Mouse (Mus musculus) brown adipose tissue, adult 24 weeks (tissue): ENCODE results near the gene Fgf12. TPM values are rescaled to one million over a fixed set of nuclear protein-coding genes. Genes with fewer than 3 reads are reported as not detected.

Source experiments
- H3K27ac ChIP-seq: fragments of 200-500 bp; replicated peaks from 2 replicates; pipeline ENCODE4 v1.5.1; 2012; ENCODE audit warnings: low read depth, mild to moderate bottlenecking, low read length
- H3K4me1 ChIP-seq: fragments of 200-500 bp; 2 replicates; pipeline ENCODE4 v1.6.1; 2012; ENCODE audit warnings: low read length, mixed read lengths; ENCODE audit not compliant: control insufficient read depth, insufficient read depth, insufficient read length
- H3K4me3 ChIP-seq: fragments of 200-500 bp; 2 replicates; pipeline ENCODE4 v1.5.1; 2012; ENCODE audit warnings: low read depth, mild to moderate bottlenecking, low read length, moderate library complexity; ENCODE audit not compliant: insufficient read depth
- polyA plus RNA-seq: library from polyadenylated mRNA; stranded (reverse); fragments of >200 nt; gene quantifications from 2 replicates; pipeline ENCODE4 v1.2.4, GENCODE M21; 2012; ENCODE audit not compliant: missing spikeins, insufficient read depth, insufficient read length

Fgf12 gene
- polyA plus RNA-seq, 1 experiment, result not detected

- Histone ChIP-seq H3K4me1 (no peaks in the 10 kb centered on the region), H3K4me3 (no peak overlapping the region), H3K27ac (no peak overlapping the region)
Observed at GRCm38 (mm10) chr16:28564716-28565217, 188.1 kb downstream of the Fgf12 start.

GRCm38 (mm10) chr16:28564075-28564715 is 188.7 kb downstream of the Fgf12 start:
- Histone ChIP-seq H3K4me1 (no peaks in the 10 kb centered on the region), H3K27ac (no peak overlapping the region), H3K4me3 (no peak overlapping the region)

- no peak overlapping the region for H3K4me3 ChIP-seq
- H3K4me1 ChIP-seq, result no peaks in the 10 kb centered on the region
- no peak overlapping the region for H3K27ac ChIP-seq
Observed at GRCm38 (mm10) chr16:28562847-28563246, 190.0 kb downstream of the Fgf12 start.

GRCm38 (mm10) chr16:28555219-28555618 is 197.6 kb downstream of the Fgf12 start:
- Histone ChIP-seq H3K4me3 (no peak overlapping the region), H3K27ac (no peak overlapping the region), H3K4me1 (no peaks in the 10 kb centered on the region)

- no peak overlapping the region for H3K4me3 ChIP-seq
- H3K4me1 ChIP-seq, result no peaks in the 10 kb centered on the region
- H3K27ac ChIP-seq, result no peak overlapping the region
Observed at GRCm38 (mm10) chr16:28539423-28539822, 213.4 kb downstream of the Fgf12 start.

- no peak overlapping the region for H3K27ac ChIP-seq
- no peaks in the 10 kb centered on the region for H3K4me1 ChIP-seq
- no peak overlapping the region for H3K4me3 ChIP-seq
Observed at GRCm38 (mm10) chr16:28517596-28518524, 235.0 kb downstream of the Fgf12 start.

GRCm38 (mm10) chr16:28512446-28512845 is 240.4 kb downstream of the Fgf12 start:
- Histone ChIP-seq H3K27ac (no peak overlapping the region), H3K4me1 (no peaks in the 10 kb centered on the region), H3K4me3 (no peak overlapping the region)

- Histone ChIP-seq H3K4me1 (no peaks in the 10 kb centered on the region), H3K27ac (no peak overlapping the region), H3K4me3 (no peak overlapping the region)
Observed at GRCm38 (mm10) chr16:28511413-28511812, 241.5 kb downstream of the Fgf12 start.

- no peaks in the 10 kb centered on the region for H3K4me1 ChIP-seq
- no peak overlapping the region for H3K4me3 ChIP-seq
- no peak overlapping the region for H3K27ac ChIP-seq
Observed at GRCm38 (mm10) chr16:28497971-28498607, 254.8 kb downstream of the Fgf12 start.

GRCm38 (mm10) chr16:28491711-28492110 is 261.2 kb downstream of the Fgf12 start:
- no peak overlapping the region for H3K27ac ChIP-seq
- H3K4me3 ChIP-seq, result no peak overlapping the region
- H3K4me1 ChIP-seq, result no peaks in the 10 kb centered on the region

GRCm38 (mm10) chr16:28490515-28490914 is 262.4 kb downstream of the Fgf12 start:
- no peak overlapping the region for H3K27ac ChIP-seq
- H3K4me1 ChIP-seq, result no peaks in the 10 kb centered on the region

GRCm38 (mm10) chr16:28484920-28485319 is 267.9 kb downstream of the Fgf12 start:
- Histone ChIP-seq H3K4me3 (no peak overlapping the region), H3K27ac (no peak overlapping the region), H3K4me1 (no peaks in the 10 kb centered on the region)

More at GRCm38 (mm10) chr16:28490515-28490914, 262.4 kb downstream of the Fgf12 start:
- no peak overlapping the region for H3K4me3 ChIP-seq

GRCm38 (mm10) chr16:28479022-28479421 is 273.8 kb downstream of the Fgf12 start:
- H3K4me3 ChIP-seq, result no peak overlapping the region
- no peaks in the 10 kb centered on the region for H3K4me1 ChIP-seq
- H3K27ac ChIP-seq, result no peak overlapping the region

GRCm38 (mm10) chr16:28476651-28477050 is 276.2 kb downstream of the Fgf12 start:
- Histone ChIP-seq H3K27ac (no peak overlapping the region), H3K4me3 (no peak overlapping the region), H3K4me1 (no peaks in the 10 kb centered on the region)

- Histone ChIP-seq H3K4me1 (no peaks in the 10 kb centered on the region), H3K4me3 (no peak overlapping the region), H3K27ac (no peak overlapping the region)
Observed at GRCm38 (mm10) chr16:28475553-28475952, 277.3 kb downstream of the Fgf12 start.
